ENCODE assay signal across 8 mouse cellular contexts in genomic region chr10:79916808-79917531, GRCm38 (mm10). TPM values are rescaled to one million over a fixed set of nuclear protein-coding genes. Genes with fewer than 3 reads are reported as not detected.
DNase-seq lines count a peak whose midpoint lies in the region; ATAC-seq and TF ChIP-seq lines count a peak whose summit lies in the region.

Kiss1r (plus strand) TSS chr10:79916971.

- peak within 1 kb of the TSS; percentile 76 to 99 for H3K4me3 ChIP-seq in MEL (ENCODE audit: control insufficient read depth in 1 of 2, insufficient read depth in 1 of 2, low read depth in 2 of 2, low read length in 2 of 2)
- peak within 1 kb of the TSS; percentile 73 for H3K4me3 ChIP-seq in hindbrain, embryonic 10.5 days
- H3K4me3 ChIP-seq in lung, embryonic 16.5 days (ENCODE audit: low read length): peak within 1 kb of the TSS; percentile 83
- peak within 1 kb of the TSS; percentile 86 for H3K4me3 ChIP-seq in olfactory bulb, adult 2 months (ENCODE audit: insufficient read depth, low read depth, low read length)

- TF ChIP-seq EP300 in MEL (IDR thresholded peaks at IDR 0.05; ENCODE audit: low read depth in 1 of 2, low read length in 2 of 2): no peak

- H3K9me3 ChIP-seq in MEL (replicated peaks; ENCODE audit: insufficient read depth, low read length): no peaks in the 10 kb centered on the region
- H3K9me3 ChIP-seq in hindbrain, embryonic 10.5 days: no peaks in the 10 kb centered on the region
- no peaks in the 10 kb centered on the region for H3K9me3 ChIP-seq in lung, embryonic 16.5 days (ENCODE audit: control insufficient read depth, low read length)

- H3K36me3 ChIP-seq in MEL (ENCODE audit: control insufficient read depth in 1 of 2, insufficient read depth in 2 of 2, low read length in 2 of 2): peaks cover 0 to 7% of the 10 kb centered on the region in 2 experiments; a peak in 2 of 4 replicates
- peaks cover 17% of the 10 kb centered on the region for H3K36me3 ChIP-seq in hindbrain, embryonic 10.5 days
- H3K36me3 ChIP-seq in lung, embryonic 16.5 days (ENCODE audit: control insufficient read depth, insufficient read depth, low read length): peaks cover 4% of the 10 kb centered on the region

- peak within 1 kb of the TSS; percentile 24 for H3K27ac ChIP-seq in MEL (ENCODE audit: control insufficient read depth, low read depth, low read length)
- peak within 1 kb of the TSS; percentile 92 for H3K27ac ChIP-seq in hindbrain, embryonic 10.5 days
- peak within 1 kb of the TSS; percentile 80 for H3K27ac ChIP-seq in lung, embryonic 16.5 days (ENCODE audit: low read length)
- peak within 1 kb of the TSS; percentile 83 for H3K27ac ChIP-seq in olfactory bulb, adult 2 months (ENCODE audit: insufficient read depth, low read depth, low read length)

- peak; percentile 72 to 84 for TF ChIP-seq POLR2A in MEL (IDR thresholded peaks at IDR 0.05; ENCODE audit: control insufficient read depth in 1 of 2, insufficient read depth in 1 of 2, low read depth in 1 of 2, low read length in 2 of 2, poor library complexity in 1 of 2)
- peak; percentile 94 for TF ChIP-seq POLR2A in olfactory bulb, adult 2 months (IDR thresholded peaks at IDR 0.05; ENCODE audit: insufficient read depth, low read depth, low read length)

- ATAC-seq in lung, embryonic 16.5 days (ENCODE audit: low read depth): peak; percentile 89

- 3% methylated on average over 42 of the region's 42 CpGs for WGBS in hindbrain, embryonic 10.5 days
- WGBS in lung, embryonic 16.5 days: 2% methylated on average over 42 of the region's 42 CpGs
- WGBS in olfactory bulb, adult 2 months: 2% methylated on average over 42 of the region's 42 CpGs

- H3K27me3 ChIP-seq in MEL (ENCODE audit: control insufficient read depth in 1 of 2, insufficient read depth in 2 of 2, low read length in 2 of 2): no peaks in the 10 kb centered on the region
- H3K27me3 ChIP-seq in hindbrain, embryonic 10.5 days (ENCODE audit: insufficient read depth, poor library complexity, severe bottlenecking): peaks cover 51% of the 10 kb centered on the region
- peaks cover 45% of the 10 kb centered on the region for H3K27me3 ChIP-seq in lung, embryonic 16.5 days (ENCODE audit: control insufficient read depth, insufficient read depth, low read depth, low read length)

- no peak for TF ChIP-seq RAD21 in MEL (IDR thresholded peaks at IDR 0.05; ENCODE audit: low read depth, low read length)

- DNase-seq in MEL (ENCODE audit: low read depth, low spot score): peak; percentile 79
- DNase-seq in cerebellum, adult 9-10 months: peak; percentile 84
- peak; percentile 55 to 87 for DNase-seq in frontal cortex, adult 2 months (ENCODE audit: extremely low spot score in 1 of 2, low spot score in 1 of 2)
- DNase-seq in hindbrain, embryonic 10.5 days (ENCODE audit: low spot score): peak; percentile 86
- peak; percentile 81 for DNase-seq in layer of hippocampus, adult 9-11 months
- peak; percentile 80 for DNase-seq in thymus, postnatal 0 days (ENCODE audit: low spot score)

- H3K4me2 ChIP-seq in lung, embryonic 16.5 days (ENCODE audit: low read depth, low read length): peak within 1 kb of the TSS; percentile 81

- H3K79me2 ChIP-seq in MEL (ENCODE audit: control insufficient read depth, insufficient read depth, low read length, poor library complexity): peaks cover 21% of the 10 kb centered on the region

- H3K9ac ChIP-seq in MEL (ENCODE audit: control insufficient read depth, low read depth, low read length, poor library complexity, severe bottlenecking): peak within 1 kb of the TSS; percentile 80
- peak within 1 kb of the TSS; percentile 98 for H3K9ac ChIP-seq in lung, embryonic 16.5 days (ENCODE audit: low read length)

- peaks cover 15 to 23% of the 10 kb centered on the region in 2 experiments for H3K4me1 ChIP-seq in MEL (ENCODE audit: control insufficient read depth in 1 of 2, insufficient read depth in 2 of 2, low read length in 2 of 2)
- H3K4me1 ChIP-seq in hindbrain, embryonic 10.5 days (replicated peaks): peaks cover 77% of the 10 kb centered on the region
- H3K4me1 ChIP-seq in lung, embryonic 16.5 days (replicated peaks; ENCODE audit: control insufficient read depth, insufficient read depth, low read length): peaks cover 35% of the 10 kb centered on the region
- H3K4me1 ChIP-seq in olfactory bulb, adult 2 months (ENCODE audit: control insufficient read depth, insufficient read depth, low read length): peaks cover 60% of the 10 kb centered on the region

- TF ChIP-seq CTCF in MEL (IDR thresholded peaks at IDR 0.05 in 2 of 3, conservative IDR thresholded peaks at IDR 0.05 in 1 of 3; ENCODE audit: control insufficient read depth in 1 of 3, insufficient read depth in 1 of 3, low read depth in 2 of 3, low read length in 3 of 3, poor library complexity in 1 of 3, severe bottlenecking in 1 of 3): no peak
- no peak for TF ChIP-seq CTCF in olfactory bulb, adult 2 months (IDR thresholded peaks at IDR 0.05; ENCODE audit: insufficient read depth, low read depth, low read length)

TF ChIP-seq in MEL, 35 proteins besides CTCF, POLR2A, EP300 and RAD21:
- TF ChIP-seq ELF1 (IDR thresholded peaks at IDR 0.05; ENCODE audit: low read depth, low read length) (peak; percentile 32; the same call in 1 of the 2 replicates), ZKSCAN1 (IDR thresholded peaks at IDR 0.05; ENCODE audit: low read depth, low read length) (no peak), ZNF384 (IDR thresholded peaks at IDR 0.05; ENCODE audit: low read depth, low read length) (no peak), TBP (IDR thresholded peaks at IDR 0.05; ENCODE audit: low read depth, low read length) (0 out of 2 replicates have a peak, but pooled peaks have one; percentile 17), E2F4 (IDR thresholded peaks at IDR 0.05; ENCODE audit: borderline replicate concordance, low read depth, low read length) (no peak), CHD1 (IDR thresholded peaks at IDR 0.05; ENCODE audit: low read depth, low read length) (no peak), MAX (IDR thresholded peaks at IDR 0.05; ENCODE audit: low read length) (peak; percentile 44; the same call in 1 of the 2 replicates), MAZ (IDR thresholded peaks at IDR 0.05; ENCODE audit: low read depth, low read length) (no peak; the same call in 1 of the 2 replicates), POLR2AphosphoS5 (IDR thresholded peaks at IDR 0.05; ENCODE audit: borderline replicate concordance, low read depth, low read length) (no peak), TCF12 (IDR thresholded peaks at IDR 0.05; ENCODE audit: low read depth, low read length) (peak; percentile 66; the same call in 1 of the 2 replicates), ZMIZ1 (IDR thresholded peaks at IDR 0.05; ENCODE audit: low read depth, low read length) (peak; percentile 89), USF2 (IDR thresholded peaks at IDR 0.05; ENCODE audit: borderline replicate concordance in 1 of 2, insufficient read depth in 1 of 2, low read depth in 1 of 2, low read length in 2 of 2) (no peak), SMC3 (IDR thresholded peaks at IDR 0.05; ENCODE audit: low read depth, low read length) (no peak), CHD2 (IDR thresholded peaks at IDR 0.05; ENCODE audit: low read length) (no peak), MXI1 (IDR thresholded peaks at IDR 0.05; ENCODE audit: low read depth, low read length) (peak; percentile 58), HCFC1 (IDR thresholded peaks at IDR 0.05; ENCODE audit: low read depth, low read length) (peak; percentile 81), ETS1 (IDR thresholded peaks at IDR 0.05; ENCODE audit: low read depth, low read length) (0 out of 2 replicates have a peak, but pooled peaks have one; percentile 5), BHLHE40 (IDR thresholded peaks at IDR 0.05; ENCODE audit: borderline replicate concordance, low read depth, low read length) (no peak), JUND (IDR thresholded peaks at IDR 0.05; ENCODE audit: low read depth, low read length) (no peak), MYC (IDR thresholded peaks at IDR 0.05; ENCODE audit: low read depth, low read length) (no peak), MYB (IDR thresholded peaks at IDR 0.05; ENCODE audit: low read depth, low read length) (no peak), MAFK (IDR thresholded peaks at IDR 0.05; ENCODE audit: borderline replicate concordance, low read depth, low read length) (no peak), TAL1 (IDR thresholded peaks at IDR 0.05; ENCODE audit: low read length) (no peak), UBTF (IDR thresholded peaks at IDR 0.05; ENCODE audit: borderline replicate concordance, insufficient read depth, low read depth, low read length) (0 out of 2 replicates have a peak, but pooled peaks have one; percentile 70), SIN3A (IDR thresholded peaks at IDR 0.05; ENCODE audit: low read length) (peak; percentile 79), NELFE (IDR thresholded peaks at IDR 0.05; ENCODE audit: low read depth, low read length) (peak; percentile 92), NRF1 (IDR thresholded peaks at IDR 0.05; ENCODE audit: insufficient read depth, low read depth, low read length, poor library complexity, severe bottlenecking) (no peak), USF1 (IDR thresholded peaks at IDR 0.05; ENCODE audit: low read depth, low read length) (no peak), RCOR1 (IDR thresholded peaks at IDR 0.05; ENCODE audit: low read depth, low read length) (no peak), ZC3H11A (IDR thresholded peaks at IDR 0.05; ENCODE audit: low read depth, low read length) (no peak), MEF2A (IDR thresholded peaks at IDR 0.05; ENCODE audit: extremely low read depth, insufficient replicate concordance, low read depth, low read length, poor library complexity, severe bottlenecking) (no peak), POLR2AphosphoS2 (IDR thresholded peaks at IDR 0.05; ENCODE audit: low read length) (peak; percentile 92), GATA1 (IDR thresholded peaks at IDR 0.05; ENCODE audit: low read depth, low read length) (no peak), KAT2A (conservative IDR thresholded peaks at IDR 0.05; ENCODE audit: low read depth, low read length) (no peak), GABPA (IDR thresholded peaks at IDR 0.05; ENCODE audit: low read depth, low read length) (no peak)

RNA-seq across cellular contexts. Expression of gene Kiss1r, which starts in this region (rescaled TPM):
- 9.1 and 10.8 TPM in 2 replicates for total RNA-seq in MEL (2012; rRNA removed)
- 10 to 100 TPM in 1 of 2 experiments, not detected in 1; 23.5 TPM for polyA plus RNA-seq in MEL (2012; ENCODE audit: insufficient read depth in 1 of 2, insufficient read length in 2 of 2, low read depth in 1 of 2, low replicate concordance in 2 of 2, missing spikeins in 1 of 2)
- polyA plus RNA-seq in frontal cortex, adult 2 months (2012; rRNA removed): 10.7 and 11.8 TPM in 2 replicates
- polyA plus RNA-seq in hindbrain, embryonic 10.5 days (2016; fragmentation: Nextera tagmentation; extraction: Ambion mirVana): 0.72 and 0.80 TPM in 2 replicates
- 1.0 and 1.1 TPM in 2 replicates for polyA plus RNA-seq in lung, embryonic 16.5 days (2015; fragmentation: Nextera tagmentation; extraction: Ambion mirVana)
- not detected in 2 replicates for polyA plus RNA-seq in olfactory bulb, adult 2 months (2012; ENCODE audit: insufficient read depth, insufficient read length, low replicate concordance, missing spikeins)
- polyA plus RNA-seq in thymus, postnatal 0 days (2015; fragmentation: Nextera tagmentation; extraction: Ambion mirVana): 0.48 and 1.2 TPM in 2 replicates

Comparison
In these comparisons a context has a peak if more than half of its experiments do, and no peak if none do; other contexts are left out.
1. Peak in every context shown above with its lines: DNase-seq, ATAC-seq, H3K4me3 ChIP-seq and H3K27ac ChIP-seq.
2. Peak in DNase-seq, H3K4me3 ChIP-seq and H3K27ac ChIP-seq in hindbrain, embryonic 10.5 days; RNA of the gene not detected or under 1 TPM.
3. H3K27ac ChIP-seq: peak in every context shown above with its lines; median percentile 92 in hindbrain, embryonic 10.5 days; 83 in olfactory bulb, adult 2 months; 80 in lung, embryonic 16.5 days; 24 in MEL.